Mouse (Mus musculus) liver, embryonic 14.5 days (tissue): ENCODE results near the gene Fcf1. TPM values are rescaled to one million over a fixed set of nuclear protein-coding genes. Genes with fewer than 3 reads are reported as not detected.

ENCODE experiments used
- ATAC-seq: fragments of 200-750 bp; cut with Nextera tagmentation; 2 replicates; pipeline ENCODE4 v1.8.0; 2017; ENCODE audit warnings: moderate number of reproducible peaks, mild to moderate bottlenecking, moderate library complexity; ENCODE audit not compliant: insufficient read depth
- DNase-seq, 3 experiments: peaks; one replicate each; pipeline ENCODE4 v3.0.0-alpha.2; 2012 to 2013; ENCODE audit warnings: low read depth in 3 of 3, low spot score in 3 of 3
- H3K27ac ChIP-seq: fragments of 300-500 bp; sonication (generic); 2 replicates; pipeline ENCODE4 v1.5.1; 2014; ENCODE audit warnings: moderate library complexity, mild to moderate bottlenecking, control low read depth, inconsistent platforms
- H3K27me3 ChIP-seq: fragments of 300-500 bp; sonication (generic); 2 replicates; pipeline ENCODE4 v1.6.1; 2014; ENCODE audit warnings: mild to moderate bottlenecking, low read length, moderate library complexity; ENCODE audit not compliant: control insufficient read depth, insufficient read depth
- H3K36me3 ChIP-seq: fragments of 300-500 bp; sonication (generic); replicated peaks from 2 replicates; pipeline ENCODE4 v1.6.1; 2014; ENCODE audit warnings: low read depth; ENCODE audit not compliant: control insufficient read depth, insufficient read depth
- H3K4me1 ChIP-seq, 2 experiments: fragments of 200-500 bp in 1 of 2; fragments of 300-500 bp in 1 of 2; sonication (generic) in 1 of 2; replicated peaks; 2 replicates each; pipeline ENCODE4 v1.6.1; 2012 to 2014; ENCODE audit warnings: antibody characterized with exemption in 1 of 2, inconsistent platforms in 1 of 2, low read length in 1 of 2; ENCODE audit not compliant: control insufficient read depth in 2 of 2, insufficient read depth in 2 of 2
- H3K4me2 ChIP-seq: fragments of 300-500 bp; sonication (generic); 2 replicates; pipeline ENCODE4 v1.6.1; 2014; ENCODE audit warnings: low read depth, mild to moderate bottlenecking, control low read depth, moderate library complexity
- H3K4me3 ChIP-seq, 2 experiments: fragments of 200-500 bp in 1 of 2; fragments of 300-500 bp in 1 of 2; sonication (generic) in 1 of 2; 2 replicates each; pipeline ENCODE4 v1.5.1; 2012 to 2014; ENCODE audit warnings: low read depth in 2 of 2, low read length in 2 of 2, mild to moderate bottlenecking in 2 of 2, control low read depth in 1 of 2, inconsistent platforms in 1 of 2, moderate library complexity in 1 of 2; ENCODE audit not compliant: insufficient read depth in 1 of 2
- H3K9ac ChIP-seq: fragments of 300-500 bp; sonication (generic); replicated peaks from 2 replicates; pipeline ENCODE4 v1.6.1; 2014; ENCODE audit warnings: mild to moderate bottlenecking, control low read depth, moderate library complexity
- H3K9me3 ChIP-seq: fragments of 300-500 bp; sonication (generic); 2 replicates; pipeline ENCODE4 v1.6.1; 2016; ENCODE audit warnings: low read length, mixed read lengths; ENCODE audit not compliant: control insufficient read depth
- CTCF ChIP-seq: IDR thresholded peaks from 2 replicates; pipeline ENCODE4 v1.5.1; 2016; ENCODE audit warnings: antibody characterized with exemption, low read depth, control low read depth
- EP300 ChIP-seq: IDR thresholded peaks from 2 replicates; pipeline ENCODE4 v1.6.1; 2016; ENCODE audit warnings: antibody characterized with exemption, low read depth
- WGBS: fragments of 180-500 bp; shearing (Covaris S2); extraction: QIAGEN DNeasy Blood & Tissue Kit; methylation state at CpG from one replicate; pipeline ENCODE4 v1.1.7; 2014; ENCODE audit not compliant: insufficient replicate concordance; 5-methylcytosine and 5-hydroxymethylcytosine counted together
- polyA plus RNA-seq, 2 experiments: library from polyadenylated mRNA; depleted of rRNA in 1 of 2; stranded (reverse) in 1 of 2; unstranded in 1 of 2; fragments of >200 nt; fragmentation: Nextera tagmentation in 1 of 2; extraction: Ambion mirVana in 1 of 2; gene quantifications; 2 replicates each; pipeline versions ENCODE4 v1.2.1 to v1.2.3; 2012 to 2014

Gene Fcf1
- polyA plus RNA-seq, 2 experiments = 86.1 to 102 TPM

DNA sequence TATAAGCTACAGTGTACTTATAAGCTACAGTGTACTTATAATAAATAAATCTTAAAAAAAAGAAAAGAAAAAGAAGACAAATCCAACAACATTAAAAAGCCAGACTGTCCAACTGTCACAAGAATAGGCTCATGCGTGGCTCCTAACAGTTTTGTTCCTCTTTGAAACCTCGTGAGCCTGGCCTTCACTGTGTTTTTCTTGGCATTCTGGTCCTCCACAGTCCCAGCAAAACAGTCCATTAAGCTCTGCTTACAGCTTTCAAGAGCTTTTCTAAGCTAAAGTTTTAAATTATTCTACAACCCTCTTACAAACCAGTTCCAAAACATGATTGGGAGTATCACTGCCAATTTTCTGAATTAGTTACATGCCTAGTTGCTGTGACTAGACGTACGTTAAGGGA is 18.8 kb downstream of the Fcf1 start:
- 57% methylated on average over 4 of the region's 4 CpGs for WGBS
- Histone ChIP-seq H3K4me1 (peaks cover 0 to under 1% of the 10 kb centered on the region in 2 experiments; a peak in 1 of 4 replicates), H3K27ac (no peak overlapping the region), H3K9ac (no peak overlapping the region), H3K9me3 (no peaks in the 10 kb centered on the region), H3K36me3 (no peaks in the 10 kb centered on the region), H3K4me2 (no peak overlapping the region), H3K4me3 (no peak overlapping the region), H3K27me3 (no peaks in the 10 kb centered on the region)
- TF ChIP-seq CTCF = no peak
- DNase-seq (no peak), ATAC-seq (no peak)

DNA sequence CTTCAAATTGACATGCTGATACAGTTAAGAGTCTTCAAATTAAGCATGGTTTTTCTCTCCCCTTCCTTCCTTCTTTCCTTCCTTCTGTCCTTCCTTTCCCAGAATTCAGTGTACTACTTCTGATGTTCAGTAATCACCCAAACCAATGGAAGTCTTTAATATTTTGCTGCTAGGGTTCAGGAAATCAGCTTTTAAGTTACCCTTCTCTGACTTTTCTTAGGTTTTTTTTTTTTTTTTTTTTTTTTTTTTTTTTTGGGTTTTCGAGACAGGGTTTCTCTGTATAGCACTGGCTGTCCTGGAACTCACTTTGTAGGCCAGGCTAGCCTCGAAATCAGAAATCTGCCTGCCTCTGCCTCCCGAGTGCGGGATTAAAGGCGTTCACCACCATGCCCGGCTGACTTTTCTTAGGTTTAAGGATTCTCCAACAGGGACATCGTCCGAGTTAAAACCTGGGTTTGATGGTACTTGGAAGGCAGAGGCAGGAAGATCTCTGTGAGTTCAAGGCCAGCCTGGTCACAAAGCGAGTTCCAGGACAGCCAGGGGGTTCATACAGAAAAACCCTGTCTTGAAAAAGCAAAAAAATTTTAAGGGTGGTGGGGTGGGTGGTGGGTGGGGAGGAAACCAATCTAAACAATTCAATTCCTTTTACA is 24.5 kb downstream of the Fcf1 start:
- H3K27me3 ChIP-seq = no peaks in the 10 kb centered on the region
- H3K4me2 ChIP-seq = peak overlapping the region; percentile 80
- no peak overlapping the region for H3K9ac ChIP-seq
- peaks cover 15 to 16% of the 10 kb centered on the region in 2 experiments for H3K4me1 ChIP-seq
- H3K27ac ChIP-seq = no peak overlapping the region
- WGBS = 86% methylated on average over 9 of the region's 9 CpGs
- no peaks in the 10 kb centered on the region for H3K36me3 ChIP-seq
- H3K9me3 ChIP-seq = no peaks in the 10 kb centered on the region
- ATAC-seq = no peak
- peak overlapping the region in 1 of 2 experiments; percentile 83; a peak in 1 of 4 replicates for H3K4me3 ChIP-seq
- no peak for DNase-seq
- no peak for TF ChIP-seq EP300
- no peak for TF ChIP-seq CTCF

DNA sequence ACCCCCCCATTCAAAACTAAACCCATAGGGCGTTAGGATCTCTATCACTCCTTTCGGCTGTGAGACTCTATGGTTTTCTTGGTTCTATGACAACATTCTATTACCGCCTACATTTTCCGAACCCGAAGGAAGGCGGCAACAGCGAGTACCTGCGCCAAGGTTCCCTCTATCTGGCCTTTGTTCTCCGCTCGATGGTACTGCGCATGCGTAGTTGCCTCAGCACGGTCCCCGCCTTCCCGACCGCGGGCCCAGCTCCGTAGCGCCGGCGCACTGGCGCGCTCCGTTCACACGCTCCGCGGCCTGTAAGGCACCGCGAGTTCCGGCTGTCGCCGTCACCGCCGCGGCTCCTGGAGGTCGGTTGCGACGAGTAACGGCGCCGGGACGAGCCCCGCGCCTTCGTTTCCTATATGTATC is 25.4 kb downstream of the Fcf1 start, which contains the start of gene Ylpm1:
Ylpm1 (plus strand) TSS at position 239 of the 414 bp plus-strand sequence.
- peak within 1 kb of the TSS; percentile 83 to 92 for H3K4me3 ChIP-seq
- peak within 1 kb of the TSS; percentile 80 for H3K4me2 ChIP-seq
- DNase-seq (peak; percentile 91 to 94 (median 92)), ATAC-seq (peak; percentile 97)
- H3K9ac ChIP-seq = peak within 1 kb of the TSS; percentile 85
- H3K4me1 ChIP-seq = peaks cover 15 to 16% of the 10 kb centered on the region in 2 experiments
- WGBS = under 1% methylated on average over 45 of the region's 45 CpGs
- no peaks in the 10 kb centered on the region for H3K36me3 ChIP-seq
- H3K27ac ChIP-seq = peak within 1 kb of the TSS; percentile 49
- H3K27me3 ChIP-seq = no peaks in the 10 kb centered on the region
- H3K9me3 ChIP-seq = no peaks in the 10 kb centered on the region
- TF ChIP-seq EP300 = no peak; the same call in 1 of the 2 replicates
- peak; percentile 69 for TF ChIP-seq CTCF

- TF ChIP-seq EP300 = no peak
- no peak for TF ChIP-seq CTCF
- peak overlapping the region; percentile 80 for H3K4me2 ChIP-seq
- H3K27ac ChIP-seq = peak overlapping the region; percentile 49
- H3K4me3 ChIP-seq = peak overlapping the region; percentile 83 to 92
- peak overlapping the region; percentile 85 for H3K9ac ChIP-seq
- H3K9me3 ChIP-seq = no peaks in the 10 kb centered on the region
- DNase-seq (peak; percentile 34 to 46 (median 37)), ATAC-seq (peak; percentile 74)
- H3K27me3 ChIP-seq = no peaks in the 10 kb centered on the region
- WGBS = under 1% methylated on average over 44 of the region's 44 CpGs
- peaks cover 15 to 16% of the 10 kb centered on the region in 2 experiments for H3K4me1 ChIP-seq
- H3K36me3 ChIP-seq = no peaks in the 10 kb centered on the region
Measured at GRCm38 (mm10) chr12:84996501-84997398, 26.1 kb downstream of the Fcf1 start.

DNA sequence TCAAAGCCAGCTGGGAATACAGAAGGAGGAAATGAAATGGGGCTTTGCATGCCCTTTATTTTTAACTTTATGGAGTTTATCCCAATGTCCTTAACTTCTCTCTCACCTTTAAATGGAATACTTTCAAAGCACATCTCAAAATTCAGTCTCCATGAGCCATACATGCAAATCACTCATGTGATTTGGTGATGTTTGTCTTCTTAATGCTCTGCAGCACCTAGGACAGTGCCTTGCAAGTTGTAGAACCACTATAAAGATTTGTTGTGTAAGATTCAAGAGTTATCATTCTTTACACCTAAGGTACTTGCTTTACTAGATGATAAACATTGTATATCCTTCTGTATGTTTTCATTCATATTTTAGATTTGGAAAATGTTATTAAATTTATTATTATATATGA is 28.4 kb downstream of the Fcf1 start:
- Histone ChIP-seq H3K36me3 (no peaks in the 10 kb centered on the region), H3K9me3 (no peaks in the 10 kb centered on the region), H3K4me2 (peak overlapping the region; percentile 80), H3K27ac (no peak overlapping the region), H3K27me3 (no peaks in the 10 kb centered on the region), H3K4me1 (peaks cover 16% of the 10 kb centered on the region in 2 experiments), H3K9ac (no peak overlapping the region), H3K4me3 (peak overlapping the region in 1 of 2 experiments; percentile 83; a peak in 2 of 4 replicates)
- TF ChIP-seq CTCF (no peak), EP300 (no peak)
- ATAC-seq (no peak), DNase-seq (no peak)
